Mouse (Mus musculus) small intestine, adult 2 months (tissue): ENCODE results near the gene Sufu.

ENCODE experiments used
- CTCF ChIP-seq: fragments of 200-500 bp; IDR thresholded peaks from 2 replicates; pipeline ENCODE4 v1.5.1; 2012; ENCODE audit warnings: low read depth, mild to moderate bottlenecking, control low read depth, inconsistent platforms, low read length, moderate library complexity, mixed read lengths; ENCODE audit not compliant: insufficient replicate concordance, insufficient read length; ENCODE audit errors: extremely low read depth
- POLR2A ChIP-seq: fragments of 200-500 bp; IDR thresholded peaks from 2 replicates; pipeline ENCODE4 v1.6.1; 2012; ENCODE audit warnings: low read depth, mild to moderate bottlenecking, control low read depth, inconsistent platforms, low read length, moderate library complexity

- no peak for TF ChIP-seq POLR2A
- no peak for TF ChIP-seq CTCF
These were observed 2.0 kb upstream of the Sufu start for GRCm38 (mm10) chr19:46394712-46395108.
